Mouse (Mus musculus): ENCODE results near the gene Bcdin3d.

Gene Bcdin3d

GRCm38 (mm10) chr15:99440112-99440815 lies 34.3 kb downstream of the Bcdin3d start:
- no peak for DNase-seq (ENCODE audit: low spot score)

- no peak for DNase-seq (ENCODE audit: low spot score)
Observed at GRCm38 (mm10) chr15:99438966-99439698, 35.4 kb downstream of the Bcdin3d start.

- DNase-seq (ENCODE audit: low spot score) = no peak
Observed at GRCm38 (mm10) chr15:99433913-99434312, 40.6 kb downstream of the Bcdin3d start.

GRCm38 (mm10) chr15:99433081-99433718 lies 41.3 kb downstream of the Bcdin3d start:
- no peak for DNase-seq (ENCODE audit: low spot score)

GRCm38 (mm10) chr15:99431967-99432366 lies 42.6 kb downstream of the Bcdin3d start:
- no peak for DNase-seq (ENCODE audit: low spot score)

GRCm38 (mm10) chr15:99431504-99431903 lies 43.0 kb downstream of the Bcdin3d start:
- DNase-seq (ENCODE audit: low spot score) = no peak

GRCm38 (mm10) chr15:99431063-99431462 lies 43.5 kb downstream of the Bcdin3d start:
- DNase-seq (ENCODE audit: low spot score) = no peak

- no peak for DNase-seq (ENCODE audit: low spot score)
Observed at GRCm38 (mm10) chr15:99430394-99430793, 44.1 kb downstream of the Bcdin3d start.

GRCm38 (mm10) chr15:99423884-99424283 lies 50.6 kb downstream of the Bcdin3d start:
- DNase-seq (ENCODE audit: low spot score) = no peak

- DNase-seq (ENCODE audit: low spot score) = no peak
Observed at GRCm38 (mm10) chr15:99423131-99423530, 51.4 kb downstream of the Bcdin3d start.

GRCm38 (mm10) chr15:99422551-99422950 lies 52.0 kb downstream of the Bcdin3d start:
- DNase-seq (ENCODE audit: low spot score) = no peak

GRCm38 (mm10) chr15:99421676-99422075 lies 52.9 kb downstream of the Bcdin3d start:
- no peak for DNase-seq (ENCODE audit: low spot score)

GRCm38 (mm10) chr15:99421152-99421551 lies 53.4 kb downstream of the Bcdin3d start:
- DNase-seq (ENCODE audit: low spot score) = peak; percentile 73

GRCm38 (mm10) chr15:99420521-99421014 lies 54.0 kb downstream of the Bcdin3d start:
- peak; percentile 73 for DNase-seq (ENCODE audit: low spot score)

- DNase-seq (ENCODE audit: low spot score) = no peak
Observed at GRCm38 (mm10) chr15:99420101-99420500, 54.4 kb downstream of the Bcdin3d start.

Data from testis, postnatal 14 days (tissue).